Mouse (Mus musculus) bone marrow macrophage, adult 2 months (primary cell): Measurements from ENCODE around the gene Igf2r.

ENCODE experiments used
- CTCF ChIP-seq: IDR thresholded peaks from 2 replicates; pipeline ENCODE4 v1.5.1; 2012; ENCODE audit warnings: low read depth, mild to moderate bottlenecking, low read length, moderate library complexity
- POLR2A ChIP-seq: IDR thresholded peaks from 2 replicates; pipeline ENCODE4 v1.6.1; 2012; ENCODE audit warnings: mild to moderate bottlenecking, low read depth, low read length, borderline replicate concordance

- TF ChIP-seq CTCF (no peak), POLR2A (no peak)
Observed at GRCm38 (mm10) chr17:12740317-12740716, 29.1 kb downstream of the Igf2r start.
